Mouse (Mus musculus) layer of hippocampus, adult 9-11 months (tissue): ENCODE measurements around the gene Lipa.

Source experiments
- DNase-seq: peaks from one replicate; pipeline ENCODE4 v3.0.0; 2022

Gene Lipa

DNA sequence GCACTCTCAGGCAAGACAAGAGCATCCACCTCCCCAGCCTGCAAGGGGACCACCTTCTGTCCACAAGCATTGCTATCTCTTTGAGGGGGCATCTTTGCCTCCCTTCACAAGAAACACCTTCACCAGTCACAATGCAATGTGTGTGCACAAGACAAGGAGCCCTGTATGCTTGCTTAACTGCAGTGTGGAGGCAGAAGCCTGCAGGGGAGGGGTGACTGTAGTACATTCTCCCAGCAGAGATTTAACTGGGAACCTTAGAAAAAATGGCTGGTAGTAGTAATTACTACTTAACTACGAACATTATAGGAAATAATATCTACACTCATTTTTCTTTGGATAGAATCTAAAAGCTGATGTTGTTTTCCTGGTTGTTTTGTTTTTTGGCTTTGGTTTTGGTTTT, 5.3 kb downstream of the Lipa start:
- DNase-seq = no peak

DNA sequence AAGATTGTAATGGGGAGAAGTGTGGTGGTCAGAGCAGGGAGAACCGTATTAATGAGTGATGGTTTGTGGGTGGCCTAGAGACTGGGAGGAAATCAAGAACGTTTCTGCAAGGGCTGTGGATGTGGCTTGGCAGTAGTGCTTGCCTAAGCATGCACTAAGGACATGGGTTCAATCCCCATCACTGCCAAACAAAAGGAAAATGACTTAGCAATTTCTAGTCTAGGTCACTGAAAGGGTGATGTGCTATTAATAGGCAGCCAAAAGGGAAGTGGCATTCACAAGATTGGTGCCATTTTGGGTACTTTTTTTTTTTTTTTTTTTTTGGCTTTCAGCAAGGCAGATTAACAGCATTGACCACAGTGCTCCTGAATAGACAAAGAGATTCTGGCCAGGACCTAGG, 5.9 kb downstream of the Lipa start:
- DNase-seq = no peak

DNA sequence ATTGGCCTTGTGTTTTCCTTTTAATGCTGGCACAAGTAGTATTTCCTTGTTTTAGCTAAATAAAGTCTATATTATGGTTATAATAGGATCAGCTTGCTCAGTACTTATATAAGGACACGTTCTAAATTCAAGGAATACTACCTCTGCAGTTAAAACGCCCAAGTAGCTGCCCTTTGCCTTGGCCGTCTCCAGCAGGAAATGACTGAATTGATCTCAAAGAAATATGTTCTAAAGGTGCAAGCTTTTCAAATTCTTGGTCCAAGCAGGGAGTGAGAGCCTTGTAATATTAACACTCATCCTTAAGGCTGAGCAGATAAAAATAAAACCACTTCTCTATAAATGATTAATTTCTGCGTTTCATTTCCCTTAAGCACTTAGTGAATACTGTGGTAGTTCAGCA, 7.2 kb downstream of the Lipa start:
- no peak for DNase-seq

DNA sequence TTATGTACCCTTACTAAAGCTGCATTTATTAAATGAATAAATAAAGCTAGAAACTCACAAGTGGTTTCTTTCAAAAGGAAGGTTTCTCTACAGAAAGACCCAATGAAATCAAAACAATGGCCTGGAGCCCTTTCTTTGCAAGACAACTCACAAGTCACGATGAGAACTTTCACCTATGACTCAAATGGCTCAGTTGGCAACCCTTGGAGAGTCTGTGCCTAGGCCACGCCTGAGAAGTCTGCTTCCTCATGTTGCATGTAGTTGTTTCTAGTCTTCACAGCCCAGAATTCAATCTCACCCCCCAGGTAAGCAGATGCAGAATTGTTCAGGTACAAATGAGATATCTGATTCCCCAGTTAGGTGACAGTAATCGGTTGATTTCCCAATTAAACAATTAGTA, 7.6 kb downstream of the Lipa start:
- DNase-seq = no peak

DNA sequence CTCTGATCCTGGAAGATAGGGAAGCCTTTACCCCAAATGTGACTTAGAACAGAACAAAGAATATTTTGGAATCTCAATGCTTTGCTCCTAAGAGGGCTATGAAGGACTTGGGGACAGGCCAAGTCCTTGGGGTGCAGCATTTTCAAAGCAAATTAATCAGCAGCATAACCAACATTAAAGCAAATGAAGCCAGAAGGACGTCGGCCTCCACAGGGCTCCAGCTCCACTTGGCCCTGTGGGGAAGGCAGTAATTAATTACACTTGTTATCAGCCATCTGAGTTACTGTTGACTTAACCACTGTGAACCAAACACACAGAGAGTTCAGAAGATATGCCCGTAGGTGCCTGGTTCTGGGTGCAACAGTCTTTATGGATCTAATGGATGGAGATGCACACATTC, 8.5 kb downstream of the Lipa start:
- no peak for DNase-seq

DNA sequence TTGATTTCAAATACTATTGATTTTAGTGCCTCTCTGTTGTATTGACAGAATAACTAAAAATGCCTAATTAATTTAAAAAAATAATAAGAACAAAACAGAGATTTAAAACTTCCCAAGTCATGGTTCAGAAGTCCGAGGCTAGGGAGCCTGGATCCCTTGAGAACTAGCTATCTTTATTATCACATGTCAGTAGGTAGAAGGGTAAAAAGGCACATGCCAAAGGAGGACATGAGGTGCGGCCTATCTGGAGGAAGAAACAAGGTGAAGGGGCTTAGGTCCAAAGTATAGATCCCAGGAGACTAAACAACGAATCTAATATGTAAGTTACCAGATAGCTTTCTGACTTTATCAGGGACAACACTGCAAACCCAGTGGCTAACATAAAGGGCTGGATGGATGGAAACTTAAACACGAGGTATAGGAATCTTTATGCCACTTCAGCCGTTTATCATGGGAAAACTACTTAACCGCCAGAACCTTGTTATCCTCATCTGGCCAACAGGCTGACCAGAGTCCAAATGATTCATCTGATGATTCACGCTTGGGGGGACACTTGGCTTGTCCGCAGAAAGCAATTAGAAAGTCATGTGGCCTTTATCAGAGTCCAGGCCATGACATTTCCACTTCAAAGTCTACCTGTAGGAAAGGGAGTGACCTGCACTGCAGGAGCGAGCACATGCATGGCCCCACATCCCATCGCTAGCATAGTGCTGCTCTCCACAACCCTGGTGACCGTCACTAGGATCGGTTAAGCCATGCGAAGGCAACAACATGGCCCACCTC, 9.3 kb downstream of the Lipa start:
- DNase-seq = no peak

DNA sequence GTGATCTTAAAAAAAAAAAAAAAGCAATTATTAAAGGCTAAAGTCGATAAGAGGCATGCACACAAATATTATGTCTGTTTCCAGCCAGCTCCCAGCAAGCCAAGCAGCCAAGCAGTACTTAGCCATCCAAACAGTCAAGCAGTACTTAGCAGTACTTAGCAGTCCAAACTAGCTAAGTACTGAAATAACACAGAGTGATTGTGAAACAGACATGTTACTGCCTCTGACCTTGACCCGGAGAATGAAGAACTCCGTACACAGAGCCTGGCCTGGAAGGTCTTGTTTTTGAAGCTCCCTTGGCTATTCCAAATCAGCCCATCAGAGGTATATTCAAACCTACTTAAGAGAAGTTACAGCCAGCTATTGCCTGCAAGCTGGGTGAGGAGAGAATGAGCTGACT, 10.1 kb downstream of the Lipa start:
- DNase-seq = no peak

DNA sequence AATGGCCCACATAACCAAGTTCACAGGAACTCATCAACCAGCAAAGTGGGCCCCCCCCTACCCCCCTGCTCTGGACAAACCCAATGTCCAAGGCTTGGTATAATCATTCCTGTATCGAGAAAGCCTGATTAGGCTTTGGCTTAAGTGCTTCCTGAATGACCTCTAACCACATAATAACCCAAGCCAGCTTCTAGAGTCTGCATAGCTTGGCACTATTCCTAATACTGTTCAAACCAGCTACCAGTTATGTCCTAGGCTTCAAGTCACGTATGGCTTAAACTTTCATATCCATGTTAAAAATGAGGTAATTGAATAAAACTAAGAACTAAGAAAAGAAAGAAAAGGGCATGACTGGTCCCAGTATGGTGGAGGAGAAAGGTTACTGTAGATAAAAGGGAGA, 10.9 kb downstream of the Lipa start:
- DNase-seq = no peak

DNA sequence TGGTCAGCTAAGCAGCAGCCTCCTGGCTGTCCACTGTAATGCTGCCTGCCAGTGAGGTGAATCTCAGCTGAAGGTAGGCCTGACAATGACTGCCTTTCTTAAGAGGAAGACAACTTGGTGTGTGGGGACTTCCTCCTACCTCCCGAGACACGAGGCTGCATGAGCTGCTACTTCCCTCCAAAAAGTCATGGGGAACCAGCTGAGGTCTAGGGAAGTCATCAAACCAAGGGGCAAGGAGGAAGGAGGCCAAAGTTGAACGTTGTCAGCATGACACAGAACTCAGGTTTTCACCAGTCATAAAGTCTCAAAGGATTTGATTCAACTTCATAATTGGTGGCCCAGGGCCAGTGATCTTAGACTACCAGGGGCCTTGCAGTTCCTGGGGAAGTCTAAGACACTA, 11.6 kb downstream of the Lipa start:
- DNase-seq = peak; percentile 59

DNA sequence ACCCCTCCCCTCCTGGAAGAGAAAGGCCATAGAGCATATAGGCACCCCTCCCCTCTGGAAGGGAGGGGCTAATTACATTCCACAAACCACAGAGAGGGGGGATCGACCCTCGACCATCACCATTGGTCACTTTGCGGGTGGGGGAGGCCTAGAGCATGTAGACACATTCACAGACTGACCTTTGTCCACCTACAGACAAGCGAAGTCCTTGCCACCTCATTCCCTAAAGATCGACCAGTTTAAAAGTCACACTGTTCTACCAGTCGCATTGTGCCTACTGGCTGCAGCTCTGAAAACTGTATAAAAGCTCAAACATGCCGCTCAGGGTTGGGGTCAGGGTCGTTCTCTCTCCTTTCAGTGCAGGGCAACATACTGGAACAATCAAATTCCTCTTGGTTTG, 15.7 kb downstream of the Lipa start:
- DNase-seq = no peak

DNA sequence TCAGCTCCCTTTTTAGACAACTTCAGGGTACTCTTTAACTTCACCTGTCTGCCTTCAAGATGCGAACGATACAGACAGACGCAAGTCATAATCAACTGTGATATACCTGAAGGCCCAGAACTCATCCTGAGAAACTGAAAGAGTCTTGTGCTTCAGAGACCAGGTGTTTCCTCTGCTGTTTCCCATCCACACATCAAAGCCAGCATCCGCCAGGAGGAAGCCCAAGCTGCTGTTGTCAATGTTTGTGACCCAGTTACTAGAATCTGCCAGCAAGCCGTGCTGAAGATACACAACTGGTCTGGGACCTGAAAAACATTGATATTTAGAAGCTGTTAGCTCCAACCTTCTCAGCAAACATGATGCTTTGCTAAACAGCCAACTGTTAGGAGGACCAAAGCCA, 16.6 kb downstream of the Lipa start:
- no peak for DNase-seq

DNA sequence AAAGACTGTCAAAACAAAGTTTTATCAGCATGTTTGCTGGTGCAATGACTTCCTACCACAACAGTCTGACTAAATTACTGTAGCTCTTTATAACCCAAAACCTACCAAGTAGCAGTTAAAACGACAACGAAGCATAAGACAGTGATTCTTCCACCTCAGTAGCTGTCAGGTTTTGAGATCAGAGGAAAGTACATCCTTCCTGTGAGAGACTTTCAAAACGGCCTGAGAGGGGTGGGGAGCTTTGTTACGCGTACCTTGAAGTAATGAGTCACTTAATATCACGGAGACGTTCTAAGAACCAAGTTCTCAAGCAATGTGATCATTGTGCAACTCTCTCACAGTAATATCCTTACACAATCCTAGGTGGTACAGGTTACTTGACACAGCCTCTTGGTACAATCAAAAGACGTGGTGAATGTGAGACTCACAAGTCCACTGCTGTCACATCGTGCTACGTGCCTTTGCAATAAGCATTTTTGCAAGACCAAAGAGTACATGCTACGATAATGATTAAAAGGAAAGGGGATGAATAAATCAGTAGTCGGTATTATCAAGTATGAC, 22.0 kb downstream of the Lipa start:
- no peak for DNase-seq

DNA sequence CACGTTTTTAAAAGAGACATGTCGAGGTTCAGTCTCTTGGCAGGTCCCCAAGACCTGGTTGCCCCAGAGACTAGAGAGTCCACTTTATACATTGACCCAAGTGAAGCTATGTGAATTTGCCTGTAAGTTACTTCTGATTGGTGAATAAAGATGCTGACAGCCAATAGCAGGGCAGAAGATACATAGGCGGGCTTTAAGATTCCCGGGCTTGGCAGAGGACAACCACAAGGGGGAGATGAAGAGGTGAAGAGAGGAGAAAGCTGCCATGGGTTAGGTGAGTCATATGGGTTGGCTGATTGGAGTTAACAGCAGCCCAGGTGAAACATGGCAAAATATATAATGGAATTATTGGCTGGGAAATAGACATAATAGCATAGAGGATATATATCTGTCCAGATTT, 26.5 kb downstream of the Lipa start:
- DNase-seq = peak; percentile 69

DNA sequence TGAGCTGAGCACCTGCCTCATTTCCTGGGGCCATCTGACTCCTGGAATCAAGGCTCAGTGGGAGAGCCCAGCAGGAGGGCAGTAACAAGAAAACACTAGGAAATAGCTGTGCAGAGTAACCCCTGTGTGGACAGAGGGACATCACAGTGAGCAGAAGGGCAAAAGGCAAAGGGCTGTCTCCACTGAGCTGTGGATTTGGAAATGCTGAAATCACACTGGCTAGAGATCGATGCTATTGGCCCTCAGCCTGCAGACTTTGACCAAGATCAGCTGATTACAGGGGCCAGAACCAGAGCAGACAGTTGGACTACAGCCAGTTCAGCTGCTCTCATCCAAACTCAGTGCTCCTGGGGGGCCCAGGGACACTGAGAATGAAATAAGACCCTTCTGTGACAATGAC, 30.9 kb downstream of the Lipa start:
- no peak for DNase-seq

DNA sequence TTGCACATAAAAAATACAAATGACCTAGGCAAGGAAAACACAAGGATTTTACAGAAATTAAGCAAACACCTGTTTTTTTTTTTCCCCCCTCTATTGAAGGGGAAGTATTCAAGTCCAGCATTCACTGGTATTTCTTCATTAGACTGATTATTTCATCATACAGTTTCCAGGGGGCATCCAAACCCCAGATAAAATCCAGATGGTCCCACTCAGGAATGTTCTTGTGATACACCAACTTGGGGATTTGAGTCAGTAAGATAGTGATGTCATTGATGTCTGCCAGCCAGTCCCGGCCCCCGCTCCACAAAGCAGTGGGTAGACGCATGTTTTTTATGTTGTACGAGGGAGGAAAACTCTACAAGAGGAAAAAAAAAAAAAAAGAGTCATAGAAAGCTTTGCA, 33.4 kb downstream of the Lipa start:
- peak; percentile 34 for DNase-seq

DNA sequence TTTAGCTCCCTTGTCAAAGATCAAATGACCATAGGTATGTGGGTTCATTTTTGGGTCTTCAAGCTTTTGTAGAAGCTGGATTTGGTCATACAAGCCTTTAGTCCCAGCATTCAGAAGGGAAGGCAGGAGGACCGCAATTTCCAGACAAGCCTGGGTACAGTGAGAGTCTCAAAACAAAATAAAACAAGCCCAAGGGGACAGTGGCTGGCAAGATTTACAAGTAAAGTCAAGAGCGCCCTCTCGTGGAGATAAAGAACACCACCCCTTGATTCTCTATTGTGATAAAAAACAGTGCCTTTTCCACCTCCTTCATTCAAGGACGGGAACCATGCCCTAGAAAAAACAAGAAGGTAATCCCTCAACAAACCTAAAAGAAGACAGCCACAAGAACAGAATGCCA, 43.7 kb downstream of the Lipa start:
- DNase-seq = peak; percentile 32

DNA sequence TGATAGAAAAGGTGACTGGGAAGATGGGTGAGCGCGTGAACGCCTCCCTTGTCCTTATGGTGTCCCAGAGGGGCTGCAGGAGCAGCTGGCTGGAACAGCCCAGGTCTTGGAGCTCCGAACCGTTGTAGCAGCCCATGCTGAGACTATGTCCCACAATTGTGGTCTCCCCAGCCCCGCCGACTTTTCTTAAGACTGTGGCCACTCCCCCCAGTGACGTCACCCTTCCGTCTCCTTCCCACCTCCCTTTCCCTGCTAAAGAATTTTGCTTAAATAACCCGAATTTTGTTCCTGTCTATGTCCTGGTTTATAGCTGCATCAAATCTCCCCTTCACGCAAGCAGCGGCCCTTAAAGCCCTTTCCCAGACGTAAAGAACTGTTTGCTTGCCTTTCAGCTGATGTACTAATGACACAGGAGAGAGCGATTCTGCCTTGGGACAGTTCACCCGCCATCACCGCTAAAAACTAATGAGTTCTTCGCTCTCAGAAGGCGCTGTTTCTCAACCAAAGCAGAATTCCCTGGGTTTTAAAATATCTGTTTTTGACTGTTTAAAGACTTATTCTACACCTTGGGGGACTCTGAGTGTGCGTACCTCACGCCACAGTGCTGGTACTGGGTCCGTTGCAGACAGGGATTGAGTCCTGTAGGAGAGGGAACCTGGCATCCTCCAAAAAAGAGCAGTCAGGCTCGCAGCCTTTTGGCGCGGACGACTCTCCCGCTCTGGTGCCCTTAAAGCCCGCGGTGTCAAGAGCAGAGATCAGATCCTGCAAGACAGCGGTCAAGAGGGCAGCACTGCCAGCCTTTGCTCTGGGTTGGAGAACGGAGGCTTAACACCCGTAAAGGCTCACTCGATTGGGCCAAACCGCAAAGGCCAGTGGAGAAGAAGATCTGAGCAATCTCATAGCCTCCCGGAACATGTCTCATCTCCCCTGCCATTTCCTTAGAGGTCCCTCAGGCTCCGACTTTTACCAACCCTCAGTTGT, 52.0 kb downstream of the Lipa start, which contains the start of gene Ch25h:
TSS of gene Ch25h (minus strand) at position 174 of the 981 bp plus-strand sequence.
- peak; percentile 48 for DNase-seq

DNA sequence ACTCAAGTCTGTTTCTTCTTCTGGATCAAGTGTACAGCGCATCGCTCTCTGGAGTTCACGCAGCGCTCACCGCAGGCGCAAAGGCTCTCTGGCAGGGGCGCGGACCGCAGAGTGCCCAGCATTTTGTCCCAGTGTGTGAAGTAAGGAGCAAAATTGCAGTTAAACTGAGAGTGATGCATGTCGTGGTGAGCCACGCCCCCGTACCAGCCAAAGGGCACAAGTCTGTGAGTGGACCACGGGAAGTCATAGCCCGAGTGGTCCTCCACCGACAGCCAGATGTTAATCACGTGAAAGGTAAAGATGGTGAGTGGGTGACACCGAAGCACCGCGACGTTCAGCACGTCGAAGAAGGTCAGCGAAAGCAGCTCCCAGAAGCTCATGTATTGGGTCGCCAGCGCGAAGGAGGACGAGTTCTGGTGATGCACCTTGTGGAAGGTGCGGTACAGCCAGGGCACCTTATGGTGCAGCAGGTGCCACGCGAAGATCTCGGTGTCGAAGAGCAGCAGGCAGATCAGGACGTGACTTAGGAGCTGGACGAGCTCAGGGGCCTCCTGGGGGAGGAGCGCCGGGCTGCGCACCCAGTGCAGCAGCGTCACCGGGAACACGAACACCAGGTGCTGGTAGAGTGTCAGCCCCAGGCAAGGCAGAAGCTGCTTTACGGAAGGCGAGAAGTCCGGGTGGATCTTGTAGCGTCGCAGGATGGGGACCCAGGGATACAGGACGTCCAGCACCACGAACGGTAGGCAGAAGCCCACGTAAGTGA, 52.9 kb downstream of the Lipa start:
- DNase-seq = no peak

DNA sequence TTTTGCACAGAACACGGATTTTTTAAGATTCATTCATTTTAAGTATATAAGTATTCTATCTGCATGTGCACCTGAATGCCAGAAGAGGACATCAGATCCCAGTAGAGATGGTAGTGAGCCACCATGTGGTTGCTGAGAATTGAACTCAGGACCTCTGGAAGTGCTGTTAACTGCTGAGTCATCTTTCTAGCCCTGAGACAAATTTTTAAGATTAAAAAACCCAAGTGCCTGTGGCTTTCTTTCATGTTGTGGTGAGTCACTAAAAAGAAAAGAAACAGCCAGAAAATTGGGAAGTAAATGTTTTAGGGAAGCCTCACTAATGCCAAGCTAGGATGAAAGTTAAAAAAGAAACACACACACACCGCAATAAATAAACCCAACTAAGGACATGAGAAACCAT, 55.6 kb downstream of the Lipa start:
- DNase-seq = no peak

DNA sequence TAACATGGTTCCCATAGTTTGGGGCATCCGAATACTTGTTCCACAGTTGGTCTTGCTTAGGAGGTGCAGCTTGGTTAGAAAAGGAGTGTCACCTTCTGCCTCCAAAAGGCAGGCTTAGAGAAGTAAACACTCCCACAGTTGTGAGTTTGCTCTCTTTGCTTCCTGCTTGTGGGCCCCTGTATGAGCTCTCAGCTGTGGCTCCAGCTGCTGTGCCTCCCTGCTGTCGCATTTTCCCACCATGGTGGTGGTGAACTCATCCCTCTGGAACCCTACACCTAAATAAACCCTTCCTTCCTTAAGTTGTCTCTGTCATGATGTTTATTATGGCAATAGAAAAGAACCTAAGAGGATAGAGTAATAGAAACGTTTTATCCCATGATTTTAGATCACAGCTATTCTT, 58.5 kb downstream of the Lipa start:
- DNase-seq = no peak

DNA sequence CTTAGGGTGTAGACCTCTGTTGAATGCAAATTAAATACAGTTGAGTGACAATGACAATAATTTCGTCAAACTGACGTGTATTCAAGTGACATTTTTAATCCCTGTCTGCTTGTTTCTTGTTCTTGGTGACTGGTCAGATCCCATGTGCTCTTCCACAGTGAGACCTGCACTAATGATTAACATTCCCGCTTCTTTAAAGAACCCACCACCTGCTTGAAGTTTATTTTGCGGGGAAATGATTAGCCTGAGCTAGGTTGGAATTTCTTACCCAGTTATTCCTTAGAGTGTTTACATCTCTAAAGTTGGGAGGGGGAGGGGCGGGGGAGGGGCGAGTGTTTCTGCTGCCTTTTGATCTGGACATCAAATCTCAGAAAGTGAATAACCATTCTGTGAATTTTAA, 59.1 kb downstream of the Lipa start:
- DNase-seq = no peak

DNA sequence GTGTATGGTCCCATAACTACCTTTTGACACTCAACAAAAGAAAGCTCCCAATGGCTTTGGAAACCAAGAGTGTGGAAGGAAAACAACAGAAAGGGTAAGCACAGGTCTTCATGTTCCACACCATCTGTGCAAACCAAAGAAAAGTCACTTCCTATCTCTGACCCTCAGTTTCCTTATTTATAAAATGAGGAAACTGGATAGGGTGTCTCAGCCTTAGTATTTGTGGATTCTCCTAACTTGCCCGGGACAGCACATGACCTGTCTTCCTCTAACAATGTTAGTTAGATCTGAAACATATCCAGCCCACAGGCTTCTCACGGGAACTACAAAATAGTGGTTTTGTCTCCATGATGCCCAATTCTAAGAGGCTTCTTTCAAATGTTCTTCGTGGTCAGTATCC, 62.8 kb downstream of the Lipa start:
- no peak for DNase-seq

DNA sequence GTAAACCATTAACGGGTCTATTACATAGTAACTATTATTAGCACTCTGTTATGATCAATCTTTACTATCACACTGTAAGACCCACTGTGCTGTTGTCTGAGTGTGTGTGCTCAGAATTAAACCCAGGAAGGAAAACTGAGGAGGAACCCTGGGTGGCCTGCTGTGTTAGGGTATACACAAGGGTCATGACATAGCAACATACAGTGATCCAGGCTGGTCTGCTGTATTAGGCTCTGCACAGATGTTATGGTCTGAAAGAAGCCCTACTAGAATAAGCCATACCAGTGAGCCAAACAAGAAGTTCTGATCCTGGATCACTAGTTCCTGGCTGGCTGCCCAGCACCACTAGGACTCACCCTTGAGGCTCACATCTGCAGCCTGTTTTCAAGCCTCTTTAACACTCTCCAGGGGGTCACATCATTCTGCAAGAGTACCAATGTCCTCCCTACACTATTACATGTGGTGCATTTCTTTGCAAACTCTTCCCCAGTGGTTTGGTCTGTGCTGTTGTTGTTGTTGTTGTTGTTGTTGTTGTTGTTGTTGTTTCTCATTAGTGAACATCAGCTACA, 65.7 kb downstream of the Lipa start:
- DNase-seq = no peak
